Mouse (Mus musculus) olfactory bulb, adult 2 months (tissue): ENCODE results near the gene Med27. TPM values are rescaled to one million over a fixed set of nuclear protein-coding genes. Genes with fewer than 3 reads are reported as not detected.

Experiments used
- H3K27ac ChIP-seq: fragments of 200-500 bp; 2 replicates; pipeline ENCODE4 v1.5.1; 2012; ENCODE audit warnings: low read depth, low read length; ENCODE audit not compliant: insufficient read depth
- H3K4me1 ChIP-seq: fragments of 200-500 bp; 2 replicates; pipeline ENCODE4 v1.6.1; 2012; ENCODE audit warnings: low read length; ENCODE audit not compliant: control insufficient read depth, insufficient read depth
- H3K4me3 ChIP-seq: fragments of 200-500 bp; 2 replicates; pipeline ENCODE4 v1.5.1; 2012; ENCODE audit warnings: mild to moderate bottlenecking, low read depth, low read length, moderate library complexity; ENCODE audit not compliant: insufficient read depth
- CTCF ChIP-seq: fragments of 200-500 bp; IDR thresholded peaks from 2 replicates; pipeline ENCODE4 v1.5.1; 2012; ENCODE audit warnings: low read depth, mild to moderate bottlenecking, low read length, moderate library complexity; ENCODE audit not compliant: insufficient read depth
- POLR2A ChIP-seq: fragments of 200-500 bp; IDR thresholded peaks from 2 replicates; pipeline ENCODE4 v1.6.1; 2012; ENCODE audit warnings: mild to moderate bottlenecking, low read depth, low read length, moderate library complexity; ENCODE audit not compliant: insufficient read depth
- WGBS: fragments of 180-500 bp; shearing (Covaris S2); methylation state at CpG from one replicate; pipeline ENCODE4 v1.1.7; 2018; 5-methylcytosine and 5-hydroxymethylcytosine counted together
- polyA plus RNA-seq: library from polyadenylated mRNA; stranded (reverse); fragments of >200 nt; gene quantifications from 2 replicates; pipeline ENCODE4 v1.2.4, GENCODE M21; 2012; ENCODE audit warnings: low replicate concordance; ENCODE audit not compliant: missing spikeins, insufficient read depth, insufficient read length

Gene Med27
- polyA plus RNA-seq, 1 experiment: not detected

- peaks cover 22% of the 10 kb centered on the region for H3K4me1 ChIP-seq
- TF ChIP-seq POLR2A: no peak
- no peak for TF ChIP-seq CTCF
- H3K4me3 ChIP-seq: no peak overlapping the region
- 80% methylated on average over 4 of the region's 4 CpGs for WGBS
- no peak overlapping the region for H3K27ac ChIP-seq
Observed at GRCm38 (mm10) chr2:29466396-29466795, 119.8 kb downstream of the Med27 start.

DNA sequence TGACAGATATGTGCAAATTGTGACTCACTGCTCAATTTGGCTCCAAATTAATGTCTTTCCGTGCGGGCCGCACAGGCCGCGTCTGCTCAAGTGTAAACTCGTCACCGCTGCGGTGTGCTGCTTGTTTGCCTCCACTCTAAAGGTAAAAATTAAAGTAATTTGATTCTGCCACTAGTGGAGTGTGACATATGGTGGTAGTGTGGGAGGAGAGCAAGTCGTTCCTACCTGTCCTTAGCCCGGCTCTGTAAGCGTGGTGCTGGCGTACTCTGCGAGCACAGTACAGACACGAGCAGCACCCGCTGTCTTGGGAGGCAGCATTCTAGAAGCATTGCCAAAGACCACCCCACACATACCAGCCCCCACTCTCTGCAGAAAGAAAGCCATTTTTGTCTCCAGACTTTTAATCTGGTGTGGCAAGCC lies 121.9 kb downstream of the Med27 start:
- TF ChIP-seq CTCF (no peak), POLR2A (no peak)
- Histone ChIP-seq H3K4me3 (no peak overlapping the region), H3K4me1 (peaks cover 20% of the 10 kb centered on the region), H3K27ac (no peak overlapping the region)
- 75% methylated on average over 15 of the region's 15 CpGs for WGBS

DNA sequence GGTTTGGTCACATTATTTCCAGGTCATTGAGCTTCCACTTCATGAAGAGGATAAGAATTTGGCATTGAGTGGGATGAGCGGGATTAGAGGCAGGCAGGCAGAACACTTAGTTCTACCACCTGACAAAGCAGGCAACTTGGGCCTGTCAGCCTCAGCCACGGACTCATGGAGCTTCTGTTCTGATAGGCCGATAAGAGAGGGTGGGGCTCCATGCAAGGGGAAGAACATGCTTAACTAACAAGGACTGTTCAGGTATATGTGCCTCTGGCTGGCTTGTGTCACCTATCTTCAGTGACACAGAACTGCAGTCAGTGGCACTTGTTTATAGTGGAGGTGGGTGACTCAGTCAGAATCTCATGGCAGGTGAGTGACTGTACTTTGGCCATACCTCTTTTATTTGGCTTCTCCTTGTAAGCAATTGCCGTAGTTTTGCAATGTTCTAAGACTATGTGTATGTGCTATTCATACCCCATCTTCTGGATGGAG lies 126.4 kb downstream of the Med27 start:
- no peak for TF ChIP-seq POLR2A
- no peak for TF ChIP-seq CTCF
- Histone ChIP-seq H3K4me3 (no peak overlapping the region), H3K27ac (no peak overlapping the region), H3K4me1 (peaks cover 13% of the 10 kb centered on the region)
- WGBS: 97% methylated on average over 4 of the region's 4 CpGs

DNA sequence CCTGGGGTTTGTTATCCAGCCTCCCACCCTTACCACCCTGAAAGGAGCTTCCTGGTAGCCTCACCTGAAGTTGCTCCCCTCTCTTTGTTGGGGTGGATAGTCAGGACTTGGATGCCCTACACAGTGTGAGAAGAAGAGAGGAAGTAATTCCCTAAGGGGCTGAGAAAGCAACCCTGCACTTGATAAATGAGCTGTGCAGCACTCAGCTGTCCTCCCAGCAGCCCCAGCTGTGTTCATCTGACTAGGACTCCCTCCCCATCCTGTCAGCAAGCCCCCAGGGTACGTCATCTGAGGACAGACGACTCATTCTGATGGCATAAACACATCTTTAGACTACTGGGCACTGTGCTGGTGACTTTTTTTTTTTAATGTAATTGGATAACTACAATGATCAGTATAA lies 127.3 kb downstream of the Med27 start:
- TF ChIP-seq POLR2A: no peak
- no peak for TF ChIP-seq CTCF
- no peak overlapping the region for H3K27ac ChIP-seq
- peaks cover 9% of the 10 kb centered on the region; the same call in 1 of the 2 replicates for H3K4me1 ChIP-seq
- WGBS: 50% methylated on average over 2 of the region's 2 CpGs
- no peak overlapping the region for H3K4me3 ChIP-seq

DNA sequence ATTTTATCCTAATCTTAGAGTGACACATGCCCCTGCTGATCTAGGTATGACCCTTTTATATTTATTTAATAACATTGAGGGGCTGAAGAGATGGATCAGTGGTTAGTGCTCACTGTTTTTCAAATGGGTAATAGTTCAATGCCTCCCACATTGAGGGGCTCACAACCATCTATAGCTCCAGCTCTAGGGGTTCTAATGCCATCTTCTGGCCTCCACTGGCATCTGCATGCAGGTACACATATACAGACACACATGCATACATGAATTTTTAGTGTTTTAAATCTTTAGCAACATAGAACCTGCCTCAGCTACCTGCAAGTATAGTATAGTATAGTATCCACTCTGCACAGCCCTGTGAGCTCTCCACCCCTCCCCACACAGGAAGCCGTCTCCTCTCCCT lies 130.1 kb downstream of the Med27 start:
- 97% methylated on average over 1 of the region's 1 CpGs for WGBS
- H3K4me3 ChIP-seq: no peak overlapping the region
- H3K27ac ChIP-seq: no peak overlapping the region
- peaks cover 9% of the 10 kb centered on the region; the same call in 1 of the 2 replicates for H3K4me1 ChIP-seq
- TF ChIP-seq CTCF (no peak), POLR2A (no peak)

DNA sequence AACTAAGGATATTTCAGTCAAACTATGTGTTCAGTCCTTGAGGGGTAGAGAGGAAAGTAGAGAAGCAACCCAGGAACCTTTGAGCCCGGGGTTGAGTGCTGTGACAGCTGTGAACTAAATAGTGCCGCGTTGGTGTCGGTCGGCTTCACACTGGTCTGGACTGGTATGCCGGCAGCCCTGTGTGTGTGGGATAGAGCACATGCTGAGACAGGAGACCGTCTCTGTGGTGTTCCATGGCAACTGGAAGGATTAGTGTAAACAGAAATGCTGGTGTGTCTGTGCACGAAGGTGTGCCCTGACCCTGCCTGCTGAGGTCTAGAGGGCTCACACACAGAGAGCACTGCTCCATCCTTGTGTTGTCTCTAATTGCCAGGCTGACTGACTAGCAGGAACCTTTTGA lies 135.2 kb downstream of the Med27 start:
- H3K4me3 ChIP-seq: no peak overlapping the region
- 82% methylated on average over 8 of the region's 8 CpGs for WGBS
- TF ChIP-seq CTCF (no peak), POLR2A (no peak)
- H3K4me1 ChIP-seq: 0 out of 2 replicates have a peak, but pooled peaks cover 2% of the 10 kb centered on the region
- no peak overlapping the region for H3K27ac ChIP-seq

DNA sequence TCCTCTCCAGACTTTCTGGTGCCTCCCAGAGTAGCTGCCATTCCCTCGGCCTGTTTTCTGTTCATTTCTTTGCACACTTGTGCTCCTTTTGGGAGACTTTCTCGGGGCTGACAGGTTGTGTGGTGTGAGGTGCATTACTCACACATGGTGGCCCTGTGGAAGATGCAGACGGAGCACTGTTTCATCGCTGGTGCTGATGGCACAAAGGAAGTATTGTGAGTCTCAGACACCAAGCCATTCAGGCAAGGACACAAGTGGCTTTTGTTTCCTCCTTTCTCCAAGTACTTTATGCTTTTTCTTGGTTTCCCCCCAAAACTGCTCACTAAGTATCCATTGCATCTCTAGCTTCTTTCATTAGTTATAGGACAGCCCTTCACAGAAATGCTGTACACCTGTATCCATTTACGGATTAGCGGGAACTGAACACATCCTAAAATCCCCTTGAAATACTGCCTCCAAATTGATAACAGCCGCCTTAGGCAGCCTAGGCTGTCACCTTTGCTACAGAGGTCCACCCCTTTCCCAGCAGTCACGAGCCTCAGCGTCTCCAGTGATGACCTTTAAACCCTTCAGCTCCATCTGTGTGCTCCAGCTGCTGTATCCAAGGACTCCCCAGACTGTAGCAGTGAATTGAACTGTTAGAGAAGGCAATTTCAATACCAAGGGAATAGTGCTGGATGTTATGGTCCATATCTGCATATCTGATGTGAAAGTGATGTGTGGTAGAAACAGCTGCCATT lies 136.5 kb downstream of the Med27 start:
- TF ChIP-seq CTCF (no peak), POLR2A (no peak)
- WGBS: 79% methylated on average over 9 of the region's 9 CpGs
- no peak overlapping the region for H3K4me3 ChIP-seq
- H3K27ac ChIP-seq: no peak overlapping the region
- 0 out of 2 replicates have a peak, but pooled peaks cover 2% of the 10 kb centered on the region for H3K4me1 ChIP-seq

DNA sequence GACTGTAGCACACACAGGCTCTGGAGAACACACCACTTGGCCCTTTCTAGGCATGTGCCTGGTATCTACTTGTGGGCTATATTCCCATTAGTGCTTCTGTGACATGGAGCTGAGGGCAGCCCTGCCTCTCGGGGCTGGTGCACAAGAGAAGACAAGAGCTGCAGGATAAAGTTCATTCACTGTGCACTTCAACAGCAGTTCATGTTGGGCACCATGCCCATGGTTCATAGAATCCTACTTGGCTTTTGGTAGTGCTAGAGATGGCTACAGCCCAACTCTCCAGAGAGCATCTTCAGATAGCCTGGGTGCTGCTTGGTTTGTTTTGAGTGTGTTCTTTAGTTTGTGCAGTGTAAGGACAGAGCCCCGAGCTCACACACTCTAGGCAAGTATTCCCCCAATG lies 138.9 kb downstream of the Med27 start:
- WGBS: 75% methylated on average over 2 of the region's 2 CpGs
- Histone ChIP-seq H3K4me1 (0 out of 2 replicates have a peak, but pooled peaks cover 2% of the 10 kb centered on the region), H3K4me3 (no peak overlapping the region), H3K27ac (no peak overlapping the region)
- TF ChIP-seq POLR2A (no peak), CTCF (no peak)

- H3K4me3 ChIP-seq: no peak overlapping the region
- 85% methylated on average over 7 of the region's 7 CpGs for WGBS
- no peak for TF ChIP-seq POLR2A
- no peak for TF ChIP-seq CTCF
- 0 out of 2 replicates have a peak, but pooled peaks cover 2% of the 10 kb centered on the region for H3K4me1 ChIP-seq
- no peak overlapping the region for H3K27ac ChIP-seq
Observed at GRCm38 (mm10) chr2:29486491-29486890, 139.9 kb downstream of the Med27 start.

DNA sequence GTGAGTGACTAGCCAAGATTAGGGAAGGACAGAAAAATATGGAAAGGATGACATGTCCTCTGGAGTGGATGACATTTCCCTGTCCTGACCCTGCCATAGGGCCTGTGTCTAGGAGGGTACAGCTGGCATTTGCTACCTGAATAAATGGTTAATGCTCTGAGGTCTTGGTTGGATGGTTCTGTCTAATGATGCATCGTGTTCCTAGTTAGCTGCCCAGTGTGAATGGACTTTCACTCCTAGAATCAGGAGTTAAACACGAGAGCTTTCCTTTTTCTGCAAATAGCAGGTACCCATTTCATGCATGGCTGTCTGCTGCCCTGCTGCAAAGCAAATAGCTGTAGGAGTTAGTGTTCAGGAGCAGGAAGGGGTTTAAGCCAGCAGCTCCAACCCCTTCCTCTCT lies 141.0 kb downstream of the Med27 start:
- TF ChIP-seq CTCF: no peak
- no peak for TF ChIP-seq POLR2A
- Histone ChIP-seq H3K27ac (no peak overlapping the region), H3K4me1 (0 out of 2 replicates have a peak, but pooled peaks cover 2% of the 10 kb centered on the region), H3K4me3 (no peak overlapping the region)
- WGBS: 88% methylated on average over 2 of the region's 2 CpGs
